Mouse (Mus musculus): ENCODE results near the gene Rbbp4.

DNA sequence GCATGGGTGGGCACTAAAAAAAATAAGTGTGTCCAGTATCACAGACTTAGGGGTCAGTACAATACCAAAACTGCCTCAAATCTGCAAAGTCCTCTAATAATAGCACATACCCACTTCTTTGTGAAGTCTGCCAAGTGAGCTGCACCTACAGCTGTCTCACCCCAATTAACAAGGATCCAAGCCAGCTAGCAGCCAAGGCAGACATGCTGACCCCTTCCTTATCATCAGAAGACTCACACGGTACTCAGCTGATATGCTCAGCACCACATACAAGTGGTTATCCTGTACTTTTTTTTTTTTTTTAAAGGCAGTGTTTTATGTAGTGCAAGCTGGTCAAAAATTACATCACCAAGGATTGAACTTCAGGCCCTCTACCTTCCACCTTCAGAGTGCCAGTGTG, 30.9 kb downstream of the Rbbp4 start:
- TF ChIP-seq CTCF (IDR thresholded peaks at IDR 0.05; ENCODE audit: extremely low read depth, insufficient read length, insufficient replicate concordance, low read depth, low read length) (no peak), POLR2A (IDR thresholded peaks at IDR 0.05; ENCODE audit: low read depth, low read length) (no peak)

Data from small intestine, adult 2 months (tissue).